Mouse (Mus musculus): Measurements from ENCODE around the gene Ubr4.
"Not testable (repeated sequence)": the region's sequence is repeated elsewhere in the genome, so short reads cannot be mapped to it uniquely, and the experiment has no call there.

Ubr4 gene

GRCm38 (mm10) chr4:139357211-139357610, 4.8 kb downstream of the Ubr4 start:
- DNase-seq (ENCODE audit: low spot score) = no peak

DNA sequence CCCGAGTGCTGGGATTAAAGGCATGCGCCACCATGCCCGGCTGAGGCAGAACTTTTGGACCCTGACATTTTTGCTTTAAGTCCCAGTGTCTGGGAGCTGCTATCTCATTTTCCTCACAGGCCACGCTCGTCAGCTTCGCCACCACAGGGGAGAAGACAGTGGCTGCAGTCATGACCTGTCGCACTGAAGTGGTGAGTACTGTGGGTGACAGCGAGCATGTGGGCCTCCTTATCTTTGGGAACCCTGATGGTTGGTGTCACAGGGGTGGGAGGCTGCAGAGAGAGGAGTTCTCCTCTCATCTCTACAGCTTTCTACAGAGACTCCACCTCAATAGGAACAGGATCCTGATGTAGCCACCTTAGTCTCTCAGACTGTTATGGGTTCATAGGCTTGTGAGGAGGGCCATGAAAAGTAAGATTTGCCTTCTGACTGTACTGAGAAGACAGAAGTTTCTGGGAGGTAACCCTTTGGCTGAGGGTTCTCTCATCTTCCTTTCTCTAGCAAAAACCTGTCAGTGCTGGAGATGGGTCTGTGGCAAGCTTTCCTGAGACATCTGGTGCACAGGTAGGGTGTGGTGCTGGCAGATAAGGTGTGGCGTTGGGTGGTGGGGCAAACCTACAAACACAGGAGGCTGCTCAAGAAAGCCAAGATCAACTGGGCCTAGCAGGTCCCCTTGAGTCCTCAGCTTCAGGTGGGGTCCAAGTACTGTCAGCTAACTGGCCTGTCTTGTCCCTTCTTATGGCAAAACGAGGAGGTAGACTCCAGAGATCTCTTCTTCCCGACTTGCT, 8.5 kb downstream of the Ubr4 start:
- DNase-seq (ENCODE audit: low spot score) = no peak

DNA sequence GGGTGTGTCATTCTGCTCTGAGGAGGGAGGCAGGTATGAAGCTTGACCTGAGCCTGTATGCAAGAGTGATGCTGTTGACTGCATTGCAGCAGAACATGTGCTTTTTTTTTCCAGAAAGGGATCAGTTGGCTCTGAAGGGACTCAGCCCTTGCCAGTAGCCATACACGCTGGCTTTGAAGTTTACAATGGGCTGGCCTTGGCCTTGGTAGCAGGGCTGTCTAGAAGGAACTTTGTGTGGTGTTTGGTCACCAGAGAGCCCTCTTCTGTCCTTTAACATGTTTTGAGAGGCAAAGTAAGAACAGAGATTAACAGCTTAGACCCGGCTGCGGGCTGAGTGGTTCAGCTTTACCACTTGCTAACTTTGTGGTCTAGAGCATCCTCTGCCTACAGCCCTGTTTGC, 14.9 kb downstream of the Ubr4 start:
- DNase-seq (ENCODE audit: low spot score) = no peak

- no peak for DNase-seq (ENCODE audit: low spot score)
Measured at GRCm38 (mm10) chr4:139368038-139368437, 15.6 kb downstream of the Ubr4 start.

- DNase-seq (ENCODE audit: low spot score) = no peak
Measured at GRCm38 (mm10) chr4:139373130-139373529, 20.7 kb downstream of the Ubr4 start.

DNA sequence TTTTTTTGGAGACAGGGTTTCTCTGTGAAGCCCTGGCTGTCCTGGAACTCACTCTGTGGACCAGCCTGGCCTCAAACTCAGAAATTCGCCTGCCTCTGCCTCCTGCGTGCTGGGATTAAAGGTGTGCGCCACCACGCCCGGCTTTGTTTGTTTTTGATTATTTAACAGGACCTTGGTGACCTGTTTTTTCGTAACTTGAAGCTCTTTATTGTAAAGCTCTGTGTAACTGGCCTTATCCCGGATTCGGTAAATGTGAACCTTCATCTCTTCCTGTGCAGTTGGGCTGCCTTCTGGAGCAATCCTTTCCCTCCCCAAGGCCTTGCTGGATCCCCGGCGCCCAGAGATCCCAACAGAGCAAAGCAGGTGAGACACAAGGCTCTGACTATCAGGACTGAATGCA, 21.1 kb downstream of the Ubr4 start:
- no peak for DNase-seq (ENCODE audit: low spot score)

GRCm38 (mm10) chr4:139379719-139380118, 27.3 kb downstream of the Ubr4 start:
- no peak for DNase-seq (ENCODE audit: low spot score)

- peak; percentile 99 for DNase-seq (ENCODE audit: low spot score)
Measured at GRCm38 (mm10) chr4:139380207-139380748, 27.9 kb downstream of the Ubr4 start.

DNA sequence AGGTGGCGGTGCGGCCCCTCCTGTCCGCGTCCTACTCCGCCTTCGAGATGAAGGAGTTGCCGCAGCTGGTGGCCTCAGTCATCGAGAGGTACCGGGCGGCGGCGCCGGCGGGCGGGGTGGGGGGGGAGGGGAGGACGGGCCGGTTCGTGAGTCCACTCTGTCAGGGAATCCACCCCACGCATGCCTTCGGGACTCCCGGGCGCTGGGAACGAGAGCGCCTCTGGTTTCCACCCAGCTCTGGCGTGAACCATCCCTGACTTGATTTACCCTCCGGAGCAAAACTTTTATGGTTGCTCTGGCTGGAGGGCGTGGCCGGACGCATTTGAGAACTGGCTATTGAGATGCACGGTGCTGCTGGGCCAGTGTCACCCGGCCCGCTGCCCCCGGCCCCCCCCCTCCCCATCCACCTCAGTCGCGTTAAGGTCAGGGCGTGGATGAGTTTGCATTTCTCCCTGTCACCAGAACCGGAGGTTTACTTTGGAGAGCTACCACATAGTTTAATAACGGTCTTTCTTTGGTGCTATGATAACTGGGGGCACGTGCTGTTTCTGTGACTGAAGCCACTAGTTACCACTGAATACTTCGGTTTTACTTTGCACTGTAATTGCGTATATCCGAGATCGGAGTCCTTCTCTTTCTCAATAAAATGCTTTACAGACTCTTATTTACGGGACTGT, 28.5 kb downstream of the Ubr4 start:
- DNase-seq (ENCODE audit: low spot score) = no peak

- DNase-seq (ENCODE audit: low spot score) = no peak
Measured at GRCm38 (mm10) chr4:139381452-139381845, 29.0 kb downstream of the Ubr4 start.

DNA sequence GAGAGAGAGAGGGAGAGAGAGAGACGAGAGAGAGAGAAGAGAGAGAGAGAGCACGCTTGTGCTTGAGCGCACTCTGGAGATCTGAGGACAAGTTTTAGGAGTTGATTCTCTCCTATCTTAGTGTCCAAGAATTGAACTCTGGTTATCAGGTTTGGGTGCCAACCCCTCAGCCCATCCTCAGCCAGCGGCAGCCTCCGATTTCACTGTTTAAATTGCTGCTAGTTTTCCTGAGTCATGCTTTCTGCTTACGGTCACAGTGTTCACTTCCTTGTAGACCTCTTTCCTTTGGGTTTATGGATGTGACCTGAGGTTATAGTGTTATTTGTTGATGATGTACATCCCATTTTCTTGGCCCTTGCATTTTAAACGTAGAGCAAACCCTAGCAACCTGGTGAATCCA, 29.8 kb downstream of the Ubr4 start:
- no peak for DNase-seq (ENCODE audit: low spot score)

GRCm38 (mm10) chr4:139385841-139386240, 33.4 kb downstream of the Ubr4 start:
- not testable (repeated sequence) for DNase-seq (ENCODE audit: low spot score)

DNA sequence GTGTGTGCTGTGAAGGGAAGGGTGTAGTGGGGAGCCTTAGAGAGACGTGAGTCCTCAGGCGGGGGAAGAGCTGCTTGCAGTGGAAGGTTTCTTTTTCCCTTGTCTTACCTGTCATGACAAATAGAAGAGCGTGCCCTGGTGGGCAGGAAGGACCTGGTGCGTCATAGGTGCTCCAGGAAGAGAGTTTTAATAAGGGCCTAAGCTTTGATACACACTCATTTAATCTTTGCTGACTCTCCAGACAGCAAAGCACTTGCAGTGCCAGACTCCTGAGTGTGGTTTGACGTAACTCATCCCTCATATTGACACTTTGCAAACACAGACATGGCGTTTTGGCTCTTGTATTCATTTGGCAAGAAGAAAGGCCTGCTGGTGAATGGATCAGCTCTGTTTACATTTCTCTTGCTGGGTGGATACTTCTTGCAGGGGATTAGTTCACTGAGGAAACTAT, 34.5 kb downstream of the Ubr4 start:
- peak; percentile 7 for DNase-seq (ENCODE audit: low spot score)

- DNase-seq (ENCODE audit: low spot score) = no peak
Measured at GRCm38 (mm10) chr4:139389557-139389956, 37.1 kb downstream of the Ubr4 start.

DNA sequence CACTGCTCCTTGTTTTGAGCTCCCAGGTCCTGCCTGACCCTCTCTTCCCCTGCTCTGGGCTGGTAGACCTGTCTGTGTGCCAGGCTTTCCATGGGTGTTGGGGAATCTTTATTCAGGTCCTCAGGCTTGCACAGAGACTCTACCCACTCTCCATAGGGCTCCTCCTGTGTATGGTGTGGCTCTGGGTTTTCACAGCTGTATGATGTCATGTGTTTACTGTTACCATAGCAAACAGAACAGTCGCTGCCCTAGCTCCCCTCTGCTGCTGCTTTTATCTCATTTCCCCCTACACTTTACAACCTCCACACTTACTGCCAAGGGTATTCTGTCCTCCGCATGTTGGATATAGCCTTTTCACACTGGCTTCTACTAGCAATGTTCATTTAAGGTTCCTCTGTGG, 43.0 kb downstream of the Ubr4 start:
- no peak for DNase-seq (ENCODE audit: low spot score)

- no peak for DNase-seq (ENCODE audit: low spot score)
Measured at GRCm38 (mm10) chr4:139400487-139400886, 48.1 kb downstream of the Ubr4 start.

- DNase-seq (ENCODE audit: low spot score) = no peak
Measured at GRCm38 (mm10) chr4:139403214-139403613, 50.8 kb downstream of the Ubr4 start.

- DNase-seq (ENCODE audit: low spot score) = peak; percentile 30
Measured at GRCm38 (mm10) chr4:139411351-139411750, 58.9 kb downstream of the Ubr4 start.

DNA sequence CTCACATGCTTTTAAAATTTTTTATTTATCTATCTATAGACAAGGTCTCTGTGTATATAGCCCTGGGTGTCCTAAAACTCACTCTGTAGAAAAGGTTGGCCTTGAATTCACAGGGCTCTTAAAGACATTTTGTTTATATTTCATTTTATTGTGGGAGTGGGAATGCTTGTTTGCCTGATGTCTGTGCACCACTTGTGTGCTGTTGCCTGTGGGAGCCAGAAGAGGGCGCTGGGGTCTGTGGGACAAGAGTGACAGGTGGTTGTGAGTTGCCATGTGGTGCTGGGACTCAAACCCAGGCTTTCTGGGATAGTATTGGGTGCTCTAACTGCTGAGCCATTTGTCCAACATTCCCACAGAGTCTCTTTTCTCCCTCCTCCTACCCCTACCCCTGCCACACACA, 65.5 kb downstream of the Ubr4 start:
- no peak for DNase-seq (ENCODE audit: low spot score)

DNA sequence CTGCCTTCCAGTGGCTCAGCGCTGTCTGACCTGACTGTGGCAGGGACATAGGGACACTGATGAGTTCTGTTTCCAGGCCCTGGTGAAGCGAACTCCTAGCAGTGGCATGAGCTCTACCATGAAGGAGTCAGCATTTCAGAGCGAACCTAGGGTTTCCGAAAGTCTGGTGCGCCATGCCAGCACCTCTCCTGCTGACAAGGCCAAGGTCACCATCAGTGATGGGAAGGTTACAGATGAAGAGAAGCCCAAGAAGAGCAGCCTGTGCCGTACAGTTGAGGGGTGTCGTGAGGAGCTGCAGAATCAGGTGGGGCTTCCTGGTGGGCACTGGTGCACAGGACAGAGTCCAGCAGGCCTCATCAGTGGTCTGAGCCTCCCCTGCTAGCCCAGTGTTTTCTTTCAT, 69.2 kb downstream of the Ubr4 start:
- no peak for DNase-seq (ENCODE audit: low spot score)

GRCm38 (mm10) chr4:139422409-139422808, 70.0 kb downstream of the Ubr4 start:
- DNase-seq (ENCODE audit: low spot score) = no peak

DNA sequence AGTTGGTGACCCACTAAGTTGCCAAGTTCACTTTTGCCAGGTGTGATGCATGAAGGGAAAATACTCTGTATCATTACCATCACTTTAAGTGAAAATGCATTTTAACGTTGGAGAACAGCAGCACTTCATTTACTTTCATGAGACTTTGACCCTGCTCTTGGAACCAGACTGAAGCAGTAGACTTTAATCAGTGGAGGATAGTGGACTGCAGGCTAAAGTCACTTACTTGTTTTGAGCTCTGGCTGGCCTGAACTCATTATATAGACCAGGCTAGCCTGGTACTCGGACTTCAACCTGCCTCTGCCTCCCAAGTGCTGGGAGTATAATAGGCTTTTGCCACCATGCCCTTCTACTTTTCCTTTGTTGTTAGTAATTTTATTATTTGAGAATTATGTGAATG, 70.9 kb downstream of the Ubr4 start:
- DNase-seq (ENCODE audit: low spot score) = no peak

- DNase-seq (ENCODE audit: low spot score) = peak; percentile 33
Measured at GRCm38 (mm10) chr4:139430176-139430575, 77.8 kb downstream of the Ubr4 start.
